Mouse (Mus musculus): ENCODE results near the gene Tbx21.

Gene Tbx21

GRCm38 (mm10) chr11:97132185-97132584 lies 17.1 kb upstream of the Tbx21 start:
- no peak for DNase-seq (ENCODE audit: extremely low spot score)

GRCm38 (mm10) chr11:97131683-97132082 lies 16.6 kb upstream of the Tbx21 start:
- DNase-seq (ENCODE audit: extremely low spot score) = no peak

- DNase-seq (ENCODE audit: extremely low spot score) = no peak
These were observed 15.2 kb upstream of the Tbx21 start for GRCm38 (mm10) chr11:97130318-97130717.

- DNase-seq (ENCODE audit: extremely low spot score) = no peak
These were observed 13.8 kb upstream of the Tbx21 start for GRCm38 (mm10) chr11:97128956-97129355.

GRCm38 (mm10) chr11:97127470-97128223 lies 12.5 kb upstream of the Tbx21 start:
- no peak for DNase-seq (ENCODE audit: extremely low spot score)

- DNase-seq (ENCODE audit: extremely low spot score) = peak; percentile 62
These were observed 11.7 kb upstream of the Tbx21 start for GRCm38 (mm10) chr11:97126645-97127468.

- no peak for DNase-seq (ENCODE audit: extremely low spot score)
These were observed 9.3 kb upstream of the Tbx21 start for GRCm38 (mm10) chr11:97124266-97125036.

GRCm38 (mm10) chr11:97123282-97123890 lies 8.3 kb upstream of the Tbx21 start:
- DNase-seq (ENCODE audit: extremely low spot score) = no peak

GRCm38 (mm10) chr11:97120641-97121040 lies 5.5 kb upstream of the Tbx21 start:
- no peak for DNase-seq (ENCODE audit: extremely low spot score)

- DNase-seq (ENCODE audit: extremely low spot score) = no peak
These were observed 5.1 kb upstream of the Tbx21 start for GRCm38 (mm10) chr11:97120221-97120620.

- DNase-seq (ENCODE audit: extremely low spot score) = no peak
These were observed 666 bp upstream of the Tbx21 start for GRCm38 (mm10) chr11:97115797-97116196.

GRCm38 (mm10) chr11:97112519-97113125 lies 2.5 kb downstream of the Tbx21 start:
- DNase-seq (ENCODE audit: extremely low spot score) = no peak

- DNase-seq (ENCODE audit: extremely low spot score) = no peak
These were observed 6.2 kb downstream of the Tbx21 start for GRCm38 (mm10) chr11:97108976-97109375.

- no peak for DNase-seq (ENCODE audit: extremely low spot score)
These were observed 11.0 kb downstream of the Tbx21 start for GRCm38 (mm10) chr11:97104091-97104483.

GRCm38 (mm10) chr11:97103163-97104090 lies 11.7 kb downstream of the Tbx21 start:
- no peak for DNase-seq (ENCODE audit: extremely low spot score)

GRCm38 (mm10) chr11:97101722-97102121 lies 13.4 kb downstream of the Tbx21 start:
- peak; percentile 59 for DNase-seq (ENCODE audit: extremely low spot score)

GRCm38 (mm10) chr11:97098791-97099190 lies 16.3 kb downstream of the Tbx21 start:
- peak; percentile 13 for DNase-seq (ENCODE audit: extremely low spot score)

- DNase-seq (ENCODE audit: extremely low spot score) = no peak
These were observed 20.5 kb downstream of the Tbx21 start for GRCm38 (mm10) chr11:97094600-97094999.

GRCm38 (mm10) chr11:97086365-97086764 lies 28.8 kb downstream of the Tbx21 start:
- no peak for DNase-seq (ENCODE audit: extremely low spot score)

- no peak for DNase-seq (ENCODE audit: extremely low spot score)
These were observed 30.2 kb downstream of the Tbx21 start for GRCm38 (mm10) chr11:97084821-97085505.

All from embryo, embryonic 9.5 days (tissue).